Mouse (Mus musculus): ENCODE results near the gene Akr1b3.
A peak's percentile ranks its signal among the peaks of the same experiment; 100 is the strongest.

Akr1b3 gene

GRCm38 (mm10) chr6:34322121-34322520 is 4.8 kb upstream of the Akr1b3 start:
- no peak for DNase-seq (ENCODE audit: low spot score)

GRCm38 (mm10) chr6:34318636-34319035 is 1.4 kb upstream of the Akr1b3 start:
- DNase-seq (ENCODE audit: low spot score) = no peak

- DNase-seq (ENCODE audit: low spot score) = no peak
These were observed 894 bp upstream of the Akr1b3 start for GRCm38 (mm10) chr6:34318172-34318571.

- DNase-seq (ENCODE audit: low spot score) = no peak
These were observed 3.4 kb downstream of the Akr1b3 start for GRCm38 (mm10) chr6:34313921-34314320.

GRCm38 (mm10) chr6:34313386-34313785 is 3.9 kb downstream of the Akr1b3 start:
- DNase-seq (ENCODE audit: low spot score) = no peak

- peak; percentile 72 for DNase-seq (ENCODE audit: low spot score)
These were observed 7.2 kb downstream of the Akr1b3 start for GRCm38 (mm10) chr6:34310023-34310595.

- no peak for DNase-seq (ENCODE audit: low spot score)
These were observed 7.8 kb downstream of the Akr1b3 start for GRCm38 (mm10) chr6:34309526-34309925.

GRCm38 (mm10) chr6:34306797-34307196 is 10.5 kb downstream of the Akr1b3 start:
- no peak for DNase-seq (ENCODE audit: low spot score)

GRCm38 (mm10) chr6:34304675-34305241 is 12.5 kb downstream of the Akr1b3 start:
- DNase-seq (ENCODE audit: low spot score) = peak; percentile 56

- DNase-seq (ENCODE audit: low spot score) = no peak
These were observed 20.2 kb downstream of the Akr1b3 start for GRCm38 (mm10) chr6:34297055-34297454.

GRCm38 (mm10) chr6:34295437-34295836 is 21.8 kb downstream of the Akr1b3 start:
- DNase-seq (ENCODE audit: low spot score) = no peak

GRCm38 (mm10) chr6:34292882-34293487 is 24.3 kb downstream of the Akr1b3 start:
- DNase-seq (ENCODE audit: low spot score) = peak; percentile 46

GRCm38 (mm10) chr6:34292196-34292881 is 24.9 kb downstream of the Akr1b3 start:
- no peak for DNase-seq (ENCODE audit: low spot score)

GRCm38 (mm10) chr6:34290681-34291080 is 26.6 kb downstream of the Akr1b3 start:
- no peak for DNase-seq (ENCODE audit: low spot score)

- DNase-seq (ENCODE audit: low spot score) = no peak
These were observed 27.2 kb downstream of the Akr1b3 start for GRCm38 (mm10) chr6:34290091-34290490.

GRCm38 (mm10) chr6:34288098-34288497 is 29.2 kb downstream of the Akr1b3 start:
- DNase-seq (ENCODE audit: low spot score) = no peak

- DNase-seq (ENCODE audit: low spot score) = no peak
These were observed 30.4 kb downstream of the Akr1b3 start for GRCm38 (mm10) chr6:34286841-34287240.

GRCm38 (mm10) chr6:34278385-34278784 is 38.9 kb downstream of the Akr1b3 start:
- no peak for DNase-seq (ENCODE audit: low spot score)

- DNase-seq (ENCODE audit: low spot score) = peak; percentile 30
These were observed 39.6 kb downstream of the Akr1b3 start for GRCm38 (mm10) chr6:34277665-34278064.

- DNase-seq (ENCODE audit: low spot score) = no peak
These were observed 42.9 kb downstream of the Akr1b3 start for GRCm38 (mm10) chr6:34274346-34274745.

- no peak for DNase-seq (ENCODE audit: low spot score)
These were observed 44.2 kb downstream of the Akr1b3 start for GRCm38 (mm10) chr6:34273073-34273472.

- DNase-seq (ENCODE audit: low spot score) = no peak
These were observed 44.8 kb downstream of the Akr1b3 start for GRCm38 (mm10) chr6:34272462-34272861.

- DNase-seq (ENCODE audit: low spot score) = no peak
These were observed 46.6 kb downstream of the Akr1b3 start for GRCm38 (mm10) chr6:34270717-34271116.

Measured in testis, postnatal 14 days (tissue).